Mouse (Mus musculus): ENCODE data around the gene Dusp23.

Dusp23 gene

DNA sequence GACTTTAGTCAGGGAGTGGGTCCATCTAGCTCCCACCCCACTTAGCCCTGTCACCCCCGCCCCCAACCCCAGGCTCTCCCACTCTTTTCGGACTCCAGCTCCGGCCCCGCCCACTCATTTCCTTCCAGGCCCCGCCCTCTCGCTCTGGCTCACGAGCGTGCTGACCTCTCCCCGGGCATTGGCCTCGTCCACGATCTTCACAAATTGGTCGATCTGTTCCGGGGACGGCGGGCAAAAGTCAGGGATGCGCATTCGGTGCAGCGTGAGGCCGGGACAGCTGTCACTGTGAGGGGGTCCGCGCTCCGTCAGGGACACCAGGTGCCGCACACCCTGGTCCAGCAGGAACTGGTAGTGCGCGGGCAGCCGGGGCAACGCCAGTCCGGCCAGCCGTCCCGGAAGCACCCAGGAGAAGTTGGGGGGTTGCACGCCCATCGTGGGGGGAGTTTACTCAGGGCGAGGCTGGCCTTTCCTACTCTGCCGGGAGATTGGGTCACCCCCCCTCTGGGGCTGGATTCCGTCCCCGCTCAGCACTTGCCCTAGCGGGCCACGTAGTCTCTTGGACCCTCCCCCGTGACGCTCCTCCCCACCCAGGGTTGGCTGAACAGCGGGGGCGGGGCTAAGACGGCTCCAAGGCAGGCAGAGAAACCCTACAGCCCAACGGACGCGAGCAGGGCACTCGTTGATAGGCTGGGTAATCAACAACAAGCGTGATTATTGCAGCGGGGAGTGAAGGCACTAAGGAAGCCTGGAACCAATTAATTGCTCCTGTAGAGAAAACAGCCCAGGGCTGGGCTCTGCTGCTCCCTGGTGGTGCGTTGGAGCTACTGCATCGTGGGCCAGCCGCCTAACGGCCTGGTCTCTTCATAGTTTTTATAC is at the start of gene Dusp23:
Gene Dusp23, minus strand, starts transcription at position 512 of the 876 bp plus-strand sequence.
- peak; percentile 96 for DNase-seq

DNA sequence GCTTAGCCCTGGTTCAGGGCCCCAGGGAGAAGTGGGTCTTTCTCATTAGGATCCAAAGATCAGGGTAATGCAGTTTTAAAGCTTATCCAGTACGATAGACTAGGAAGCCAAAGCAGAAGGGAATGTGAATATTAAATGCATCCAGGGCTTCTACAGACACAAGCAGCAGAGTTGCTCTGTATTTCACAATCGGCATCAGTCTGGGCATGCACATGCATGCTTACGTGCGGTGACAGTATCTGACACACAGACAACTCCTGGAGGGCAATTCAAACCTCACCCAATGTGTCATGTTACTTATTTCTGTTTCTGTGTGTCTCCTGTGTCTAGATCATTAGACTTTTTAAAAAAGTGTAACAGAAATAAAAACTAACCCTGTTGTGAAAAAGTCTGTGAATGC is 48.0 kb upstream of the Dusp23 start:
- no peak for DNase-seq

DNA sequence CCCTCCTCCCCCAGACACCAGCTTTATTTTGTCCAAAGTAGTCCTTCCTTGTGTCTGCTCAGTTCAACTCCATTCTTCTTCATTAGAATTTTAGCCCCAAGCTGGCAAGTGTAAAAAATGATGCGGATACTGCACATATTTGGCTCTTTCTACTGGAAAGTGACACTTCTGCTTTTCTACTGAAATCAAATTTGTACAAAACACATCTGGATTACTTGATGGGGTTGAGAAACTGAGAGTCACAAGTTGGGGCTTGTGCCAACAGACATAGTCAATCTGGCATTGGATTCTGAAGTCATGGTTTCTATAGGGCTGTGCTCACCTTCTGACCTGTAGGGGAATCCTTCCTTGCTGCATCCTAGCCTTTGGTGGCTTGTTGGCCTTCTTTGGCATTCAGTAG is 38.0 kb upstream of the Dusp23 start:
- no peak for DNase-seq

DNA sequence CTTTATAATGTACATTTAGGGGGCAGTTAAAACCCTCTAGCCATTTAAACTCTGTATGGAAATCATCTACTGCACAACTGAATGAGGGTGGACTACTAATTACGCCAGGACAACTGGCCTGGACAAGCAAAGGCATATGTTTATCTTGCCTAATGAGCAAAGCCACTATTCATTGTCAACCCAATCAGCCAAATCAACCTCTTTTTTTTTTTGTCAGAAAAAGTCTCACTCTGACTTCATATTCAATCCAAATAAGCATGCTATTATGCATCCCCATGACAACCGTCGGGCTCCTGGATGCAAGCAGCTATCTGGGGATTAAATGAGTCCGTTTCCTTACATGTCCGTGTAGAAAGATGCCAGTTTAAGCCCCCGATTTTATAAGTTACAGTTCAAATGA is 34.8 kb upstream of the Dusp23 start:
- no peak for DNase-seq

DNA sequence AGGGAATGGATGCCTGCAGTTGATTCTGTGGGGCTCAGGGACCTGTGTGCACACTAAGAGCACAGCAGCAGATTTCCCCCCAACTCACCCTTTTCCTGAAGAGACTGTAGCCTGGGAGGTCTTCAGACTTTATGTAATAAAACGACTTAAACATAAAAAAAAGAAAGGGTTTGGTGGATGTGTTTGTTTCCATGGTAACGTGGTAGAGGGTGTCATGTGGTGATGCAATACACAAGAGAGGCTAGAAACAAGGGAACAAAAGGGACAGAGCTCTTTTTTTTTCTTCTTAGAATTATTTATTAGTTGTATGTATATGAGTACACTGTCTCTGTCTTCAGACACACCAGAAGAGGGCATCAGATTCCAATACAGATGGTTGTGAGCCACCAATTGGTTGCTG is 32.7 kb upstream of the Dusp23 start:
- no peak for DNase-seq

DNA sequence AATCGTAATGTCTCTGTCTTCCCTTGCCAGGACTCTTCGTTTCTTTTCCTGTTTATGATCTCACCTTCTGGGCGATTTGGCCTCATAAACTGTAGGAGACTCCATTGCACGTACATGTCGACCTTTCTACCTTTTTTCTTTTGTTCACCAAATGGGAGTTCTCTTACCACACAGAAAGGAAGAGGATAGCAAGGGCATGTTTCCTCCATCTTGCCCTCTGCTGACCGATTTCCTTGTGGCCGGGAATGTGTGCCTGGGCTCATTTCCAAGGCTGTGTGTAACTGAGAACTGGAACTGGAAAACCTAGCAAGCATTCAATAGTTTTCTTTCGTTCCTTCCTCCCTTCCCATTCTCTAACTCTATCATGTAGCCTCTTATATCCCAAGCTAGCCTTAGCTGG is 26.9 kb upstream of the Dusp23 start:
- DNase-seq: no peak

DNA sequence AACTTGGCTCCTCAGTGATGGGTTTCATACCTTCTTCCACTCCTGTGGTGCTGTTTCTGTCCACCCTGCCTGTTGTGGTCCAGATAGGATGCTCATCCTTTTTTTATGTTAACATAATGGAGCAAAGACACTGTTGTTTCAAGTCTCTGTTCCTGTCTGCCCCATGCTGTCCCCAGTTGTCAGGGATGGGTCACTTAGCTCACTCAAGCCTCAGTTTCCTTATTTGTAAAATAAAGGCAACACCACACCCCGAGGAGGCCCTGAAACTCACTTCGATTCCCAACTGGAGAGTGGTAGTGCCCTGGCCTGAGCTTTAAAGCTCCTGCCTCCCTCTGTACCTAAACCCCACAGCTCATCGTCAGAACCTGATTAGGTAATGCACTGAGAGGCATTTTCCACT is 24.5 kb upstream of the Dusp23 start:
- no peak for DNase-seq

DNA sequence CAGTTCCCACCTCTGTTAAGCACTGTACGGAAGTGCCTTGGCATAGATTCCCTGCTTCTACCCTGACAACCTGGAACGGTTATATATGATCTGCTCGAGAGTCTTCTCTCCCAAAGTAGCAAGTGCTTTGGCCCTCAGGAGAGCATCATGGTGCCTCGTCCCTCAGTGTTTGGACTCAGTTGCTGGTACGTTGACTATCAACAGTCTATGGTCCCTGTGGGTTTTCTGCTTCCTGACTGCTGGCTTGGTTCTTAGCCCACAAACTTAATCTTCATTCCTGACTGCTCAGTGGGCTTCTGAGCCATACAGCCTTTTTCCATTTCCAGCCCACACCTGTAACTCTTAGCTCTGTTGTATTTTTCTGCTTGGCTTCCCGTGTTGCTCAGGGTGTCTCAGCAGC is 21.1 kb upstream of the Dusp23 start:
- no peak for DNase-seq

DNA sequence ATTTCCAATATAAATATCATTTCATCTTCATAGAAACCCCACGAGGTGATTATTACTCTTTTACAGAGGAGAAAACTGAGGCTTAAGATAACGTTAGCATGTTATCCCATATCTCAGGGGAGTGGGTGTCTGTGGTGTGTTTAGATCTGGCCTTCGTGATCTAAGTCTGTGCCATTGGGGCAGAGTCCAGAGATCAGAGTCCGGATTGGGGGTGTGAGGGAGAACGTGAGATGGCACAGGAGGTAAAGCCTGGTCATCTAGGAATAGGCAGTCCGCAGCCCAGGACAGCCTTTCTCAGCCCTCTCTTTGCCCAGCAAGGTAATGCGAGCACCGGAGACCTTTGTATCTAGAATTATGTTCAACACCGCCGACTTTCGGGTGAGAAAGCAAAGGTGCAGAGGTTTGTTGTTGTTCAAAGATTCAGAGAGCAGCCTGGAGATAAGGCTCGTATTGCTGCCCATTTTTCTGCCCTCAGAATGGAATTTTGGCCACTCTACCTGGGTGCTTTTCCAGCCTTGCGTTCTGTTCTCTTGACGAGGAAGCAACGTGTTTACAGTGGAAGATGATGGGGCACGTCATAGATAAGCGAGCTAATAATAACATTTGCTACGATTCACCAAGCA is 19.4 kb upstream of the Dusp23 start:
- DNase-seq: no peak

DNA sequence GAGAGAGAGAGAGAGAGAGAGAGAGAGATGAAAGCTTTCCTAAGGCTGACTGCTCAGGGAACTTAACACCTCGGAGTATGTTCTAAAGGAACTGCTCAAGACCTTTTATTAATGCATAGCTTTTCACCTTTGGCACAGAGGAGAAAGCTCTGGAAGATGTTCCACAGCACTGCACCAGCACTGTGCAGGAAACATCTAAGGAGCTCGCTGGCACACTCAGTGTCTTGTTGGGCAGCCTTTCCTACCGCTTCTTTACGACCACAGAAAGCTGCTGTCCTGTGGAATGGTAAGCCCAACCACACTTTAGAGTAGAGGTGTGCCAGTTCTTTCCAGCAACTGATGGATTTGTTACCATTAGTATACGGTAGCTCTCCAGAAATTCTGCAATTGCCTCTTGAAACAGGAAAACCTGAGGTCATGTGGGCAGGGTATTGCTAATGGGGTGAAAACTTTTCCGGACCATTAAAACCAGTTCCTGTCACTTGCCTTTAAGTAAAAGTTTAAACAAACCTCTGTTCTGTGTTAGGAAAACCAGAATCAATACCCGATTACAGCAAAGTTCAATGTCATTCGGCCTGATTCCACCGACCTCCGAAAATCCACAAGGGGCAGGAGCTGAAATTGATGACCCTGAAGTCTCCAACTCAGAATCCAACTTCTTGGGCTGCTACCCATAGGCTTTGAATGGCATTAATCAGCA is 18.7 kb upstream of the Dusp23 start:
- DNase-seq: no peak

DNA sequence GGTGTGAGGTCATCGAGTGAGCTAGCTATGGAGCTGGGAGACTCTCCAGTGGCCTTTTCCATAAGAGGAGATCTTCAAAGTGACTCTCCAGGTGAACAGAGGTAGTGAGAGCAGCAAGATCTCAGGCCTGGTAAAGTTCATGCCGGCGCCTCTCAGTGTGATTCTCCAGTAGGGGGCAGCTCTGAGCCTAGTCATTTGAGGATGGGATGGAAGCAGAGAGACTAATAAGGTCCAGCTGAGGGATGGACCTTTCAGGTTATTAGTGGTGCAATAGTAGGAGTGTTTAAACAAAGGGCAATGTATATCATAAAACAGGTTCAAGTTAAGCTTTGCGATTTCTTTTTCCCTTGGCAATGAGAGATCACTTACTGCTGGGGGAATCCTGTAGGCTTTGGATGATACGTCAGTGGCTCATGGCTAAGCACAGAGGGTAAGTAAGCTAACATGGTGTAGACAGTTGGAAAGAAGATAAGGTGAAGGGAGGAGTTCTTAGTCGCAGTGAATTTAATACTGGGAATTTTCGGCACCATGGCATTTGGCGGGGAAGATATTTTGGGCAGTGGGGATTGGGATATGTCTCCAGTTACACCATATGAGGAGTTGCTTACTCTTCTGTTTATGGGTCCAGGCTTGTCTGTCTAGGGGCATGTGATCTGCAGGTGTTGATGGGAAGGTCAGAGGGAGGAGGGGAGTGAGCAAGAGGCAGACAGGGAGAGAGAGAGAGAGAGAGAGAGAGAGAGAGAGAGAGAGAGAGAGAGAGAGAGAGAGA is 17.9 kb upstream of the Dusp23 start:
- no peak for DNase-seq

DNA sequence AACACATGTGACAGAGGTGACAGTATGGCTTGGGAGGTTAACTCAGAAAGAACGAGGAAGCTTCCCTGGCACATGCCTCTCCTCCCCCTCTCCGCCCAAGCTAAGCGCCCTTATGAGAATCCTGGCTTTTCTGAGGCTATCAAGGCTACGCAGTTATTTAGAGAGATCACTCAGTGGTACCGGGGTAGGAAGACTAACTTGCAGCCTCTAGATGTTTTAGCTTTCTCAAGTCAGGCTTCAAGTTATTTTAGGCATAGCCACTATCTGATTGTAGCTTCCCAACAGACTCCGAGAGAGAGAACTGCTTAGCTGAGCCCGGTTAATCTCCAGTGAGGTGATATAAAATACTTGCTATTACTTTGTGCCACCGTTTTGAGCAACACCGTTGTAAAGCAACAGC is 16.6 kb upstream of the Dusp23 start:
- no peak for DNase-seq

DNA sequence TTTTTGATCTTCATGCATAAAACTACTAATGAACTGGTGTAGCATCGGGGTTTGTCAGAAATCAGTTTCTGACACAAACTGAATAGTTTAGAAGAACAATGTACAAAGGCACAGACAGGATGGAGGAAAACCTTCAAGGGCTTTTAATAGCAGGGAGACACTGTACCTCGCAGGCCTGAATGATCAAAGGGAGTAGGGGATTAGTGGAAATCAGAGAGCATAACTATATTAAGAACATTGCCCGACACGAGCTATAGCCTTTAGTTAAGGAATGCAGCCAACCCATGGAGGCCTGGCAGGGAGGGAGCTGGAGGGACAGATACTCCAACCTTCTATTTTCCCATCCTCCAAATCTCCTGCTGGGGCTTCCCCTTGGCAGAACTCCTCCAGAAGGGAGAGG is 14.5 kb upstream of the Dusp23 start:
- no peak for DNase-seq

DNA sequence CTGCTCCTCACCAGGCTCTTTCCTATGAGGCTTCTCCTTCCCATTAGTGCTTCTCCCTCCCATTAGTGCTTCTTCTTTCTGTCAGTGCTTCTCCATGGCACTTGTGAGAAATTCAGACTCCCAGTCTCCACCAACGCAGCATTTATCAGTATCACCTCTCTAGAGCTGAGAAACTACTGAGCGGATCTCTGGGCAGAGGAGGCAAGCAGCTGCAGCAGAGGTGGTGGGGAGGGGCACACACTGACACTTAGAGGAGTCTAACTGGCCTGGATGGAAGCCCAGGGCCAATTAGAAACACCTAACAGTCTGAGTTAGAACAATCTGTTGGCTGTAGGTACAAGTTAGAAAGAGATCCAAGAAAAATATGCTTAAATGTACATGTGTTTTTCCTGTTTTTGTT is 6.0 kb upstream of the Dusp23 start:
- DNase-seq: no peak

DNA sequence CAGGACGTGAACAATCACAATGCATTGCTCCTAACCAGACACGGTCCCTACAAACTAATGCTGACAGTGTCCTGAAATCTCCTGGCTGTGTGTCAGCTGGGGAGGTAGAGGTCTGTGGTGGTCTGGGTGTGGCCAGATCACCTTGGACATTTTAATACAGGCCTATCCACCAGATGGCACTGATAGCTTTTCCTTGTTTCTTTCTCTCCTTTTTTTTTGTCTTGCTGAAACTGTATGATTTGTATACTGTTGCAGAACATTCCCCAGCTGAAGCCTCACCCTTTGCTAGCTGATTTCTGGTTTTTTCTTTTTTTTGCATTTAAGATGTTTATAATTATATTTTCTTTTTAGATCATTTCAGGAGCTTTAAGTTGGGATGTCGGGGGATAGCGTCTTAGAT is 5.0 kb upstream of the Dusp23 start:
- DNase-seq: no peak

DNA sequence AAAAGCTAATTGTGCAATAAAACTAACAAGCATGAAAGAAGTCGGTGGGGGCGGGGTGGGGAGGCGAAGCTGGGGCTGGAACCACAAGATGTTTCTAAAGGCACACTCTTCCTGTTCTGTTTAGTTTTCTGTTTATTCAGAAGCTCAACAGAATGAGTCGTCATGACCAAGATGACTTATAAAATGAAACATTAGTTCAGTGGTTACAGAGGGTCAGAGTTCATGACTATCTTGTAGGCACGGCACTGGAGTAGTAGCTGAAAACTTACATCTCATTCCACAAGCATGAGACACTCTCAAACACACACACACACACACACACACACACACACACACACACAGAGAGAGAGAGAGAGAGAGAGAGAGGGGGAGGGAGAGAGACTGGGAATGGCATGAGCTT is 3.5 kb upstream of the Dusp23 start:
- DNase-seq: no peak

DNA sequence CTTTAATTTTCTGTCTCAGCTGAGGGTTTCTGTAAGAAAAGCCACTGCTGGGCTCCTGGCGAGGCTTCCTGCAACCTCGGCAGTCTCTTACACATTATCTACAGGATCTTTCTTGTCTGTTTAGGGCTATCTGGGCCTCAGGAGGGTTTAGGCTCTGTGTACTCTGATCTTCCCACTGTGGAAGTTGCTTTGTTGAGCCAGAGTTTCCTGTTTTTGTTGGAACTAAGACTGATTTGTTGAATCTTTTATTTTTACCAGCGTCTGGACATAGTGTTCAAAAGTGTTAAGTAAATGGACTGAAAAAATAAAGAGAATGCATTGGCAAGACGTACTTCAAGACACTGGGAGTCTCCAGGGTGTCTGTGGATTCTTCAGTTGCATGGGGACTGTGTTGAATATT is 2.5 kb upstream of the Dusp23 start:
- DNase-seq: no peak

DNA sequence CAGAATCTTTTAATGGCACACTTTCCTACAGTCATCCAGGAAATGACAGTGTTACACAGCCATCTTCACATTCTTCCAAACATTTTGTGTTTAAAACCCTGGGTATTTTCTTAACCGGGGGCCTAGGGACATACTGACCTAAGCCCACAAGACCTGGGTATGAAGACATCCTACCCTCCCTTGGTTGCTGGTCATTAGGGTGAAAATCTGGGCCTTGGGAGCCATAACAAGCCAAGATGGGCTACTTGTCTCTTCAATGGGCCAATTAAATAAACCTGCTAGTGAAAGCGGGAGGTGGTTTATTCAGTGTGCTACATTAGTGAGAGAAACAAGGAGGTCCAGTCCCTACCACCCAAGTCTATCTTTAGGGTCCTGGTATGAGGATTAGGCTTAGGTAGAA is 1.4 kb upstream of the Dusp23 start:
- no peak for DNase-seq

DNA sequence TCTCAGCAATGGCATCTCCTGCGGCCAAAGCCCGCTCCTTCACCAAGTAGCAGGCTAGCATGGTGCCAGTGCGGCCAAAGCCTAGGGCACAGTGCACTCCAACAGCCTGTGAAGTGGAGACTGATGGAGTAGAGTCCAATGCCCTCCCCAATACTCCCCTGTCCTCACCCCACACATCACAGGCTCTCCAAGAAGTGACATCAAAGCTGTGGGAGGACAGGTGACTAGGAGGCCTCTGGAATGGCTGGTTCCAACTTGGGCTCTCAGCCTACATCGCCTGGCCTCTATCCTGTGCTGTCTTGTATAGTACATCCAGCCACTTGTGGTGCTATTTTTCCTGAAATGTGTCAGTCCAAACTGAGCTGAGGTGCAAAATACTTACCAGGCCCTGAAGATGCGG is 1.0 kb downstream of the Dusp23 start:
- peak; percentile 11 for DNase-seq

DNA sequence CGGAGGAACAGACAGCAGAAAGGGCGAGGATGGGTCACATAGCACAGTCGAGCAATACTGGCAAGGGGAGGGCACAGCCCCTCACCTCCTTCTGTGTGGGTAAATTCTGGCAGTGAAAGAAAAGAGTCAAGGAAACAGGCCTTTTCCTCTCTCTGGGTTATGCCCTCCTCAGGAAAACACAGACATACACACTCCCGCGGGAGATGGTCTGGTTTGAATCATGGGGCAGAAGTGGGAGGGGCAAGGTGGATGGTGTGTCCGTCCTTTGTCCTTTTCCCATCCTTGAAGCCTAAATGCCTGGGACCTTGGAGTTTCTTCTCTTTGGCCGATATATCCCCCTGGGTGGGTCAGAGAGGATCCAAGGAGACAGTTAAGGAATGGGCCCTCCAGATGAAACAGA is 2.9 kb downstream of the Dusp23 start:
- DNase-seq: no peak

DNA sequence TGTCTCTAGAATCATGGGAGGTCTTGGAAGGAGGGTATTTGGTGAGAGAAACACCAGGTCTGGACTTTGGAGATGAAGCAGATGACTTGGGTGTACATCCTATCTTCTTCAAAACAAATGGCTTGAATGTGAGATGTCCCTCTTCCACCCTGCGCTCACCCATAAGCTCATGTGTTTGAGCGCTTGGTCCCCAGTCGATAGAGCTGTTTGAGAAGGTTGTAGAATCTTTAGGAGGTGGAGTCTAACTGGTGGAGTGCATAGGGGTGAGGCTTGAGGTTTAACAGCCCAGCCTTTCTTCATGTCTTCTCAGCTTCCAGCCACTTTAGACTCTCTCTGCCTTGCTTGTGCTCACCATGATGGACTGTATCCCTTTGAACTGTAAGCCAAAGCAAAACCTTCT is 6.5 kb downstream of the Dusp23 start:
- DNase-seq: no peak

DNA sequence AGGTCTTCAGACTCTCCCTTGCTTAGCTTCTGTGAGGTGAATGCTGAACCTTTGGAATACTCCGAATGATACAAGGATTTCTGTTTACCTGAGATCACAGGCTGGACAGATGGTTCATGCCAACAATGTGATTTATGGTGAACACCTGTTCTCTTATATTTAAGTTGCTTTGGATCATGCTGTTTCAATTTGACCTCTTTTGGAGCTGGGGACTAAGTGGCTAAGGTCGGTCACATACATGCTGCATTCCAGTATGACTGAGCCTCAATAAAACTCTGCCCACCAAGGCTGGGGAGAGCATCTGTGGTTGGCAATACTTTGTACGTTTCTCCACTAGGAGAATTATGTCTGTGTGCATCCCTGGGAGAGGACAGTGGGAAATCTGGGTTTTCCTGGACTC is 8.7 kb downstream of the Dusp23 start:
- DNase-seq: no peak

DNA sequence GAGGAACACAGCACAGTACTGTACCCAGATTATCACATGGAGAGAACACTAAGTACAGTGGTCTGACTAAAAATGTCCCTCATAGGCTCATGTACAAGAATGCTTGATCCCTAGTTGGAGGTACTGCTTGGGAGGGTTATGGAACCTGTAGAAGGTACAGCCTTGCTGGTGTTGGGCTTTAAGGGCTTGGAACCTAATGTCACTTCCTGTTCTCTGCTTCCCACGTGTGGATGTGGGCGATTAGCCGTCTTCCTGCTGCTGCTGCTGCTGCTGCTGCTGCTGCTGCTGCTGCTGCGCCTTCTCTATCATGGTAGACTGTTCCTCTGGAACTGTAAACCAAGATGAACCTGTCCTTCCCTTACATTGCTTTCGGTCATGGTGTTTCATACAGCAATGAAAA is 9.2 kb downstream of the Dusp23 start:
- DNase-seq: no peak
